Mouse (Mus musculus) forebrain, embryonic 15.5 days (tissue): Measurements from ENCODE around the gene Polr3h. TPM values are rescaled to one million over a fixed set of nuclear protein-coding genes. Genes with fewer than 3 reads are reported as not detected.

Source experiments
- ATAC-seq: fragments of 200-750 bp; cut with Nextera tagmentation; replicated peaks from 2 replicates; pipeline ENCODE4 v1.8.0; 2017; ENCODE audit warnings: mild to moderate bottlenecking, moderate TSS enrichment, moderate library complexity
- H3K27ac ChIP-seq: fragments of 300-500 bp; sonication (generic); replicated peaks from 2 replicates; pipeline ENCODE4 v1.5.1; 2015; ENCODE audit warnings: mild to moderate bottlenecking, inconsistent platforms
- H3K27me3 ChIP-seq: fragments of 300-500 bp; sonication (generic); 2 replicates; pipeline ENCODE4 v1.6.1; 2015; ENCODE audit warnings: inconsistent platforms
- H3K36me3 ChIP-seq: fragments of 300-500 bp; sonication (generic); 2 replicates; pipeline ENCODE4 v1.6.1; 2015; ENCODE audit warnings: mild to moderate bottlenecking, inconsistent platforms
- H3K4me1 ChIP-seq: fragments of 300-500 bp; sonication (generic); 2 replicates; pipeline ENCODE4 v1.6.1; 2015; ENCODE audit warnings: inconsistent platforms
- H3K4me2 ChIP-seq: fragments of 300-500 bp; sonication (generic); replicated peaks from 2 replicates; pipeline ENCODE4 v1.6.1; 2015; ENCODE audit warnings: mild to moderate bottlenecking, inconsistent platforms
- H3K4me3 ChIP-seq: fragments of 300-500 bp; sonication (generic); 2 replicates; pipeline ENCODE4 v1.5.1; 2015; ENCODE audit warnings: mild to moderate bottlenecking, inconsistent platforms
- H3K9ac ChIP-seq: fragments of 300-500 bp; sonication (generic); replicated peaks from 2 replicates; pipeline ENCODE4 v1.6.1; 2015; ENCODE audit warnings: mild to moderate bottlenecking, inconsistent platforms
- H3K9me3 ChIP-seq: fragments of 300-500 bp; sonication (generic); 2 replicates; pipeline ENCODE4 v1.6.1; 2016; ENCODE audit warnings: inconsistent platforms
- whole genome bisulfite sequencing: fragments of 180-500 bp; shearing (Covaris S2); methylation state at CpG from one replicate; pipeline ENCODE4 v1.1.7; 2015; ENCODE audit warnings: mixed read lengths; 5-methylcytosine and 5-hydroxymethylcytosine counted together
- polyA plus RNA-seq: library from polyadenylated mRNA; unstranded; fragments of >200 nt; fragmentation: Nextera tagmentation; extraction: Ambion mirVana; gene quantifications from 2 replicates; pipeline ENCODE4 v1.2.1, GENCODE M21; 2015

Gene Polr3h
- polyA plus RNA-seq, 1 experiment from 2014 or later = 89.8 TPM

DNA sequence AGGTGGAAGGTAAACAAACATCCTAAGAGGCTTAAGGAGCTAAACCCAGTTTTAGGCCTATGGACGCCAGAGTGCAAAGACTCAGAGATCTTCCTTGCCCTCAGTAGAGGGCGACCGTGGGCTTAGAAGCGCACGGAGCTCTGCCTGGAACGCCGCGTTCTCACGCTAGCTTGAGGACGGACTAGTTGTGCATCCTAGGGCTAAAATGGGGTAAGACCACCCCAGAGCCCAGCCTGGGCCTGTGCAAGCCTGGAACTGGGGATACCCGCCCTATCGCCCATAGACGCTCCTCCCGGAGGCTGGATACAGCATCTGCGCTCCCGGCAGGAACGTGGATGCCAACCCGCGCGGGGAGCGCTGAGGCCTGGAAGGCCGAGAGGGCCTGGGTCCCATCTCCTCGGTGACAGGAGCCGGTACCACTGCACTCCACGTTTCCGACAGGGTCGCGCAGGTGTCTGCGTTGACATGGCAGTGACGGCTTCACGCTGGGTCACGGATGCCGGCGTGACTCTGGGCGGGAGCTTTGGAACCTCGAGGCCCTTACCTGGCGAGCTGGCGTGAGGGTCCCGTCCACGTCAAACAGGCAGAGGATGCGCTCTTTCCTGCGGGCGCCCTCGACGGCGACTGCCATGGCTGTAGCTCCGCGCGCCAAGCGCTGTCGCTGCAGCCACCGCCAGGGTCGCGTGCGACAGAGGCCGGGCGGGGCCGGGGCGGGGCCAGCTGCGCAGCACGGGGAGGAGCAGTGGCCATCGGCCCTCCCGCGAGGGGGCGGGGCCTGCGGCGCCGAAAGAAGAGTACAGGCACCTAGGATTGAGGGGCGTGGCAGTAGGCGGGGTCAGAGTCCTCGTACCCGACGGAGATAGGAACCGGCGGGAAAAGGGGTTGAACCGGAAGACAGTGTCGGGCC lies 34.4 kb upstream of the Polr3h start, which contains the start of gene Pmm1:
Gene Pmm1, minus strand, starts transcription at position 760 of the 907 bp plus-strand sequence.
- H3K4me2 ChIP-seq = peak within 1 kb of the TSS; percentile 88
- H3K27me3 ChIP-seq = no peaks in the 10 kb centered on the region
- peak within 1 kb of the TSS; percentile 75 for H3K9ac ChIP-seq
- under 1% methylated on average over 77 of the region's 77 CpGs for WGBS
- peak; percentile 97 for ATAC-seq
- H3K36me3 ChIP-seq = no peaks in the 10 kb centered on the region
- H3K4me3 ChIP-seq = peak within 1 kb of the TSS; percentile 76
- H3K27ac ChIP-seq = peak within 1 kb of the TSS; percentile 89
- H3K9me3 ChIP-seq = no peaks in the 10 kb centered on the region
- H3K4me1 ChIP-seq = peaks cover 24% of the 10 kb centered on the region

- H3K27me3 ChIP-seq = no peaks in the 10 kb centered on the region
- no peak overlapping the region for H3K9ac ChIP-seq
- H3K9me3 ChIP-seq = no peaks in the 10 kb centered on the region
- H3K27ac ChIP-seq = no peak overlapping the region
- H3K4me1 ChIP-seq = peaks cover 24% of the 10 kb centered on the region
- no peak for ATAC-seq
- no peak overlapping the region for H3K4me2 ChIP-seq
- 90% methylated on average over 3 of the region's 3 CpGs for WGBS
- H3K4me3 ChIP-seq = no peak overlapping the region
- peaks cover 14% of the 10 kb centered on the region for H3K36me3 ChIP-seq
Observed at GRCm38 (mm10) chr15:81958906-81959305, 32.9 kb upstream of the Polr3h start.

GRCm38 (mm10) chr15:81957598-81957997 lies 31.6 kb upstream of the Polr3h start:
- H3K36me3 ChIP-seq = peaks cover 14% of the 10 kb centered on the region
- H3K9me3 ChIP-seq = no peaks in the 10 kb centered on the region
- 87% methylated on average over 11 of the region's 11 CpGs for WGBS
- no peak overlapping the region for H3K9ac ChIP-seq
- ATAC-seq = no peak
- no peak overlapping the region for H3K4me3 ChIP-seq
- H3K27ac ChIP-seq = no peak overlapping the region
- H3K4me1 ChIP-seq = peaks cover 24% of the 10 kb centered on the region
- no peak overlapping the region for H3K4me2 ChIP-seq
- H3K27me3 ChIP-seq = no peaks in the 10 kb centered on the region

GRCm38 (mm10) chr15:81956457-81956856 lies 30.4 kb upstream of the Polr3h start:
- Histone ChIP-seq H3K4me2 (no peak overlapping the region), H3K27me3 (no peaks in the 10 kb centered on the region), H3K9ac (no peak overlapping the region), H3K36me3 (peaks cover 23% of the 10 kb centered on the region), H3K4me1 (peaks cover 24% of the 10 kb centered on the region), H3K9me3 (no peaks in the 10 kb centered on the region), H3K27ac (no peak overlapping the region), H3K4me3 (no peak overlapping the region)
- WGBS = 49% methylated on average over 8 of the region's 8 CpGs
- no peak for ATAC-seq

GRCm38 (mm10) chr15:81955414-81955813 lies 29.4 kb upstream of the Polr3h start:
- Histone ChIP-seq H3K4me2 (no peak overlapping the region), H3K27me3 (no peaks in the 10 kb centered on the region), H3K9me3 (no peaks in the 10 kb centered on the region), H3K27ac (no peak overlapping the region), H3K9ac (no peak overlapping the region), H3K4me3 (no peak overlapping the region), H3K36me3 (peaks cover 33% of the 10 kb centered on the region), H3K4me1 (peaks cover 22% of the 10 kb centered on the region)
- ATAC-seq = no peak
- 94% methylated on average over 15 of the region's 15 CpGs for WGBS

DNA sequence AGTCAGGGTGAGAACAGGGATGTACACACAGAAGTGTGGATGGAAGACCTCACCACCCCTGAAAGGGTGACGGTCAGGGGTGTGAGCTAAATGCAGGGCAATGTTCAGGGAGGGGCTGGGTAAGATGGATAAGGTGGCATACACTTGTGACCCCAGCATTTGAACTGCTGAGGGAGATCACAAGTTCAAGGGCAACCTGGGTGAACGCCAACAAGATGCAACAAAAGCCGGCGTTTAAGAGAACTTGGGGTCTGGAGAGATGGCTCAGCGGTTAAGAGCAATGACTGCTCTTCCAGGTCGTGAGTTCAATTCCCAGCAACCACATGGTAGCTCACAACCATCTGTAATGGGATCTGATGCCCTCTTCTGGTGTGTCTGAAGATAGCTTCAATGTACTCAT lies 28.7 kb upstream of the Polr3h start:
- Histone ChIP-seq H3K9ac (no peak overlapping the region), H3K9me3 (no peaks in the 10 kb centered on the region), H3K27ac (no peak overlapping the region), H3K4me3 (no peak overlapping the region), H3K27me3 (no peaks in the 10 kb centered on the region), H3K4me2 (no peak overlapping the region), H3K36me3 (peaks cover 36% of the 10 kb centered on the region), H3K4me1 (peaks cover 16% of the 10 kb centered on the region)
- 95% methylated on average over 6 of the region's 6 CpGs for WGBS
- ATAC-seq = no peak

DNA sequence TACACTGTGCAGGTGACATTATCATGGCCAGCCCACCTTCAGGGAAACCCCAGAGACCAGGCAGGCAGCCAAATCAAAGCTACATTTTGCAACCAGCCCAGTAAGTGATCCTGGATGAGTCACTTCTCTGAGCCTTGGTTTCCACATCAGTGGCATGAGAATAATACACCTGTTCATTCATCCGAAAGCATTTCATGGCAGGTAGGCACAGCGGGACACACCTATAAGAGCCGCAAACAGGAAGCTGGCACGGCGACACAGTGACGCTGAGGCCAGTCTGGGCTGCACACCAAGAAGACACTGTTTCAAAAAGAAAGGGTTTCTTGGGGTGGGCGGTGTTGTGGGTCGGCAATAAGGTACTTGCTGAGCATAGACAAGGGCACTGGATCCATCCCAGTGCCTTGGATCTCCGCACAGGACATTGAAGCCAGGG lies 28.1 kb upstream of the Polr3h start:
- no peak for ATAC-seq
- H3K27me3 ChIP-seq = no peaks in the 10 kb centered on the region
- peaks cover 12% of the 10 kb centered on the region for H3K4me1 ChIP-seq
- no peak overlapping the region for H3K4me3 ChIP-seq
- H3K9ac ChIP-seq = no peak overlapping the region
- H3K9me3 ChIP-seq = no peaks in the 10 kb centered on the region
- WGBS = 91% methylated on average over 9 of the region's 9 CpGs
- no peak overlapping the region for H3K4me2 ChIP-seq
- H3K27ac ChIP-seq = no peak overlapping the region
- peaks cover 36% of the 10 kb centered on the region for H3K36me3 ChIP-seq

- Histone ChIP-seq H3K4me3 (no peak overlapping the region), H3K4me2 (no peak overlapping the region), H3K36me3 (peaks cover 39% of the 10 kb centered on the region), H3K4me1 (peaks cover 4% of the 10 kb centered on the region; the same call in 1 of the 2 replicates), H3K9ac (no peak overlapping the region), H3K9me3 (no peaks in the 10 kb centered on the region), H3K27ac (no peak overlapping the region), H3K27me3 (no peaks in the 10 kb centered on the region)
- ATAC-seq = no peak
- 90% methylated on average over 4 of the region's 4 CpGs for WGBS
Observed at GRCm38 (mm10) chr15:81952310-81952709, 26.3 kb upstream of the Polr3h start.

GRCm38 (mm10) chr15:81951159-81951558 lies 25.1 kb upstream of the Polr3h start:
- Histone ChIP-seq H3K9me3 (no peaks in the 10 kb centered on the region), H3K4me1 (no peaks in the 10 kb centered on the region), H3K4me3 (no peak overlapping the region), H3K36me3 (peaks cover 48% of the 10 kb centered on the region), H3K27me3 (no peaks in the 10 kb centered on the region), H3K27ac (no peak overlapping the region), H3K4me2 (no peak overlapping the region), H3K9ac (no peak overlapping the region)
- WGBS = 88% methylated on average over 9 of the region's 9 CpGs
- no peak for ATAC-seq

GRCm38 (mm10) chr15:81950716-81951115 lies 24.7 kb upstream of the Polr3h start:
- no peak overlapping the region for H3K9ac ChIP-seq
- peaks cover 48% of the 10 kb centered on the region for H3K36me3 ChIP-seq
- H3K4me3 ChIP-seq = no peak overlapping the region
- H3K4me1 ChIP-seq = no peaks in the 10 kb centered on the region
- ATAC-seq = no peak
- no peaks in the 10 kb centered on the region for H3K27me3 ChIP-seq
- H3K4me2 ChIP-seq = no peak overlapping the region
- no peaks in the 10 kb centered on the region for H3K9me3 ChIP-seq
- no peak overlapping the region for H3K27ac ChIP-seq
- WGBS = 89% methylated on average over 5 of the region's 5 CpGs

DNA sequence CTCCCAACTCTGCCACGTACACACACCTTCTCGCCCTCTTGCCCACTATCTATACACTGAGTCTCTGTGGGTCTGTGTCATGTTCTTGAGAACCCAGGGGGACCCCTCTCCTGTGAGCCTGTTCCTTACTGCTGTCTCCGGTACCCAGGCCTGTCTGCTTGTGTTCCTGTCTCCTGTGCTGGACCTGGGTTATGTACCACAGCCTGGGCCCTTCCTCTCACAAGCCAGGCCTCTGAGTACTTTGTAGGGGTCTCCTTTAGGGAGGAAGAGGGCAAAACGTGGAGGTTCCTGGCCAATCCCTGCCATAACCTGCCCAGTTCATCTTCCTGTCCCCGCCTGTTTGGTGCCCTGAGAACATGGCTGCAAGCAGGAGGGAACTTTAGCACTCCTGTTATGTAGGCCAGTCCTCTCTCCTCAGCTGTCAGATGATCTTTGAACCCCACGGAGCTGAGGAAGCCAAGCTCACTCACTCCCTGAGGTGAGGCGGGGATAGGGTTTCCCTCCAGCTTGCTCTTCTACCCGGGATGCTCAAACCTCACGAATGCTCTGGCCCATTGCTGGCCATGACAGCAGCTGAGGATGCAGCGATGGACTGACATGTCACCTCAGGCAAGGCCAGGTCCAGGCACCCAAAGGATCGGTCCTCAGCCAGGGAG lies 23.6 kb upstream of the Polr3h start:
- no peak for ATAC-seq
- H3K9me3 ChIP-seq = no peaks in the 10 kb centered on the region
- H3K4me2 ChIP-seq = no peak overlapping the region
- H3K36me3 ChIP-seq = peaks cover 41% of the 10 kb centered on the region
- WGBS = 76% methylated on average over 11 of the region's 11 CpGs
- H3K9ac ChIP-seq = no peak overlapping the region
- H3K4me1 ChIP-seq = no peaks in the 10 kb centered on the region
- no peak overlapping the region for H3K27ac ChIP-seq
- no peak overlapping the region for H3K4me3 ChIP-seq
- H3K27me3 ChIP-seq = no peaks in the 10 kb centered on the region

DNA sequence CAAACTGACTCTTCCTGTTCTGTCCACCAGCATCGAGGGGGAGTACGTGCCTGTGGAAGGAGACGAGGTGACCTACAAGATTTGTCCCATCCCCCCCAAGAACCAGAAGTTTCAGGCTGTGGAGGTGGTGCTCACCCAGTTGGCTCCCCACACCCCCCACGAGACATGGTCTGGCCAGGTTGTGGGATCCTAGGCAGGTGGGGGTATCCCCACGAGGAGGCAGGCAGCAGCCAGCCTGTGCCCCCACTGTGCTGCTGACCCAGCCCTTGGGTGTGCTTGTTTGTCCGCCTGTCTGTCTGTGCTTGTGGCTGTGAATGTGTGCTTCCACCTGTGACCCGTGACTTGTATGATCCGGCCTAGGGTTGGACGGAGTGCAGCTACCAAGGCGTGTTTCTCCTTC lies 23.0 kb upstream of the Polr3h start:
- no peak for ATAC-seq

More for the DNA sequence above, 23.0 kb upstream of the Polr3h start:
- H3K4me1 ChIP-seq = no peaks in the 10 kb centered on the region
- no peaks in the 10 kb centered on the region for H3K27me3 ChIP-seq
- H3K4me3 ChIP-seq = no peak overlapping the region
- H3K9ac ChIP-seq = no peak overlapping the region
- no peaks in the 10 kb centered on the region for H3K9me3 ChIP-seq
- peaks cover 36% of the 10 kb centered on the region for H3K36me3 ChIP-seq
- no peak overlapping the region for H3K27ac ChIP-seq
- 86% methylated on average over 10 of the region's 10 CpGs for WGBS
- no peak overlapping the region for H3K4me2 ChIP-seq
